ENCODE assay signal across 17 mouse cellular contexts in the genomic region with DNA sequence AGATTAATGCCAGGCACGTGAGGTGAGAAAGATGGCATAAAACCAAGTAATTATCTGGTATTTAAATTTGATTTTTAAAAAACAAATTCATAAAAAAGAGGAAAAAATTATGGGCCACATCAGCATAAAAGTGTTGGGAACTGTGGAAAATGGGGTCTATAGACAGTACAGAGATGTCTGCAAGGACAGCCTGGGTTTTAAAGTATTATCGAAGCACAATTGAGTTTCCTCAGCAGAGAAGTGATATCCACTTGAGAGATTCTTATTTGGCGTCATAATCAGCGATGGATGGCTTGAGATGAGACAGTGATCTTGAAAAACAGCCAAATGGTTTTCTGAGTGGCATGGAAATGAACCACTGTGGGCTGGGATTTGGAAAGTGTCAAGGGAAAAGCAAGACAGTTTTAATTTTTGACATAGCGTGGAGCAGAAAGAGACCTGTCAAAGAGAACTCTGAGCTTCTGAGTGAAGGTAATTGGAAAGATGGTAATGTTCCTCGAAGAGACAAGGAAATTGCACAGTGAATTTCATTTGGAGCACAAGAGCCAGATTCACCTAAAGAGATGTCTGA.
A peak's percentile ranks its signal among the peaks of the same experiment; 100 is the strongest.
DNase-seq lines count a peak whose midpoint lies in the region; ATAC-seq and TF ChIP-seq lines count a peak whose summit lies in the region.
"Had no signal": no experiment of that assay in that cellular context is flagged by ENCODE, and none has a peak within 500 bp of the region (broad histone marks: within the 10 kb centered on the region; RNA-seq: fewer than 3 reads in every experiment).

No protein-coding gene starts in this region.

- no peaks in the 10 kb centered on the region for H3K9me3 ChIP-seq in forebrain, embryonic 14.5 days (replicated peaks; ENCODE audit: control insufficient read depth, low read length)
- H3K9me3 ChIP-seq in forebrain, embryonic 10.5 days, result no peaks in the 10 kb centered on the region
- no peaks in the 10 kb centered on the region for H3K9me3 ChIP-seq in hindbrain, postnatal 0 days (ENCODE audit: low read length)
- no peaks in the 10 kb centered on the region for H3K9me3 ChIP-seq in hindbrain, embryonic 14.5 days (ENCODE audit: control insufficient read depth, low read length)
- H3K9me3 ChIP-seq: embryonic facial prominence, embryonic 12.5 days; hindbrain, embryonic 15.5 days had no signal

- H3K4me1 ChIP-seq in forebrain, embryonic 14.5 days (ENCODE audit: control insufficient read depth, insufficient read depth, low read length), result no peaks in the 10 kb centered on the region
- no peaks in the 10 kb centered on the region for H3K4me1 ChIP-seq in forebrain, embryonic 10.5 days
- H3K4me1 ChIP-seq in hindbrain, postnatal 0 days (ENCODE audit: insufficient read depth, low read length), result no peaks in the 10 kb centered on the region
- H3K4me1 ChIP-seq in hindbrain, embryonic 14.5 days (replicated peaks; ENCODE audit: control insufficient read depth, insufficient read depth, low read length), result no peaks in the 10 kb centered on the region
- H3K4me1 ChIP-seq: embryonic facial prominence, embryonic 12.5 days; heart, embryonic 13.5 days; hindbrain, embryonic 15.5 days had no signal

- 79% methylated on average over 6 of the region's 6 CpGs for WGBS in forebrain, embryonic 14.5 days
- 91% methylated on average over 6 of the region's 6 CpGs for WGBS in forebrain, embryonic 10.5 days
- 55% methylated on average over 6 of the region's 6 CpGs for WGBS in hindbrain, postnatal 0 days
- WGBS in hindbrain, embryonic 14.5 days, result 72% methylated on average over 6 of the region's 6 CpGs

- no peak overlapping the region for H3K9ac ChIP-seq in forebrain, embryonic 14.5 days (ENCODE audit: low read length)
- no peak overlapping the region for H3K9ac ChIP-seq in hindbrain, postnatal 0 days (replicated peaks; ENCODE audit: low read length)
- H3K9ac ChIP-seq in hindbrain, embryonic 14.5 days, result no peak overlapping the region
- H3K9ac ChIP-seq: embryonic facial prominence, embryonic 12.5 days; heart, embryonic 13.5 days; hindbrain, embryonic 15.5 days had no signal

- H3K27ac ChIP-seq in forebrain, embryonic 14.5 days (ENCODE audit: low read depth, low read length), result no peak overlapping the region
- H3K27ac ChIP-seq in forebrain, embryonic 10.5 days, result no peak overlapping the region
- no peak overlapping the region for H3K27ac ChIP-seq in hindbrain, postnatal 0 days
- no peak overlapping the region for H3K27ac ChIP-seq in hindbrain, embryonic 14.5 days
- H3K27ac ChIP-seq: embryonic facial prominence, embryonic 12.5 days; heart, embryonic 13.5 days; hindbrain, embryonic 15.5 days had no signal

- no peak overlapping the region for H3K4me3 ChIP-seq in forebrain, embryonic 14.5 days (ENCODE audit: low read depth, low read length)
- no peak overlapping the region for H3K4me3 ChIP-seq in forebrain, embryonic 10.5 days
- H3K4me3 ChIP-seq in hindbrain, postnatal 0 days (ENCODE audit: low read length), result no peak overlapping the region
- no peak overlapping the region for H3K4me3 ChIP-seq in hindbrain, embryonic 14.5 days (replicated peaks; ENCODE audit: low read length)
- H3K4me3 ChIP-seq: embryonic facial prominence, embryonic 12.5 days; heart, embryonic 13.5 days; hindbrain, embryonic 15.5 days had no signal

- no peak for TF ChIP-seq CTCF in hindbrain, postnatal 0 days (IDR thresholded peaks at IDR 0.05; ENCODE audit: low read depth)

- no peaks in the 10 kb centered on the region for H3K36me3 ChIP-seq in forebrain, embryonic 14.5 days (ENCODE audit: control insufficient read depth, insufficient read depth, low read length)
- no peaks in the 10 kb centered on the region for H3K36me3 ChIP-seq in forebrain, embryonic 10.5 days (replicated peaks)
- no peaks in the 10 kb centered on the region for H3K36me3 ChIP-seq in hindbrain, postnatal 0 days (ENCODE audit: insufficient read depth, low read length)
- H3K36me3 ChIP-seq in hindbrain, embryonic 14.5 days (replicated peaks; ENCODE audit: control insufficient read depth, insufficient read depth), result no peaks in the 10 kb centered on the region
- H3K36me3 ChIP-seq: embryonic facial prominence, embryonic 12.5 days; heart, embryonic 13.5 days; hindbrain, embryonic 15.5 days had no signal

- no peak for ATAC-seq in forebrain, embryonic 14.5 days
- no peak for ATAC-seq in hindbrain, postnatal 0 days
- no peak for ATAC-seq in hindbrain, embryonic 14.5 days (ENCODE audit: low FRiP score)

- no peaks in the 10 kb centered on the region for H3K27me3 ChIP-seq in forebrain, embryonic 14.5 days (replicated peaks; ENCODE audit: control insufficient read depth, insufficient read depth, low read length)
- H3K27me3 ChIP-seq in forebrain, embryonic 10.5 days (ENCODE audit: poor library complexity, severe bottlenecking), result no peaks in the 10 kb centered on the region
- H3K27me3 ChIP-seq in hindbrain, postnatal 0 days (ENCODE audit: insufficient read depth, low read length), result no peaks in the 10 kb centered on the region
- H3K27me3 ChIP-seq in hindbrain, embryonic 14.5 days (ENCODE audit: control insufficient read depth, insufficient read depth, low read length), result no peaks in the 10 kb centered on the region
- H3K27me3 ChIP-seq: embryonic facial prominence, embryonic 12.5 days; heart, embryonic 13.5 days; hindbrain, embryonic 15.5 days had no signal

- no peak overlapping the region for H3K4me2 ChIP-seq in forebrain, embryonic 14.5 days (ENCODE audit: low read length)
- no peak overlapping the region for H3K4me2 ChIP-seq in hindbrain, postnatal 0 days (ENCODE audit: low read depth, low read length)
- no peak overlapping the region for H3K4me2 ChIP-seq in hindbrain, embryonic 14.5 days (replicated peaks)
- H3K4me2 ChIP-seq: embryonic facial prominence, embryonic 12.5 days; heart, embryonic 13.5 days; hindbrain, embryonic 15.5 days had no signal

- peak; percentile 36 for DNase-seq in forebrain, embryonic 14.5 days (ENCODE audit: low spot score)
- no peak for DNase-seq in forebrain, embryonic 10.5 days (ENCODE audit: extremely low spot score, low spot score)
- peak; percentile 67 for DNase-seq in hindbrain, postnatal 0 days (ENCODE audit: low spot score)
- no peak for DNase-seq in hindbrain, embryonic 14.5 days (ENCODE audit: low spot score)
- peak; percentile 19 for DNase-seq in MN1 (ENCODE audit: low spot score)
- DNase-seq in brain, adult 2 months (ENCODE audit: low read depth, low spot score), result peak; percentile 31
- no peak for DNase-seq in thymus, postnatal 25 days
- DNase-seq: adrenal gland, postnatal 14 days; cerebellum, adult 8-10 months; cerebellum, postnatal 25 days; gastrocnemius, postnatal 36 days; heart, adult 11 months; kidney, adult 11 months; kidney, adult 9 months had no signal

Comparison
In these comparisons a context has a peak if more than half of its experiments do, and no peak if none do; other contexts are left out.
1. DNase-seq: peak in forebrain, embryonic 14.5 days (single experiment), hindbrain, postnatal 0 days (single experiment), MN1 (single experiment) and brain, adult 2 months (single experiment); none in forebrain, embryonic 10.5 days (single experiment), hindbrain, embryonic 14.5 days (single experiment) and thymus, postnatal 25 days (single experiment).